Mouse (Mus musculus) ES-Bruce4 (cell line): ENCODE results near the gene Nucb1. TPM values are rescaled to one million over a fixed set of nuclear protein-coding genes. Genes with fewer than 3 reads are reported as not detected.
"Not testable (repeated sequence)": the region's sequence is repeated elsewhere in the genome, so short reads cannot be mapped to it uniquely, and the experiment has no call there.

ENCODE experiments used
- H3K27ac ChIP-seq: 2 replicates; pipeline ENCODE4 v1.5.1; 2012; ENCODE audit warnings: low read length, inconsistent platforms; ENCODE audit not compliant: insufficient read depth
- H3K27me3 ChIP-seq: 2 replicates; pipeline ENCODE4 v1.6.1; 2012; ENCODE audit warnings: mild to moderate bottlenecking, low read length, inconsistent platforms; ENCODE audit not compliant: control insufficient read depth, poor library complexity, insufficient read depth, severe bottlenecking
- H3K36me3 ChIP-seq: 2 replicates; pipeline ENCODE4 v1.6.1; 2012; ENCODE audit warnings: inconsistent platforms, mild to moderate bottlenecking, low read length, moderate library complexity; ENCODE audit not compliant: control insufficient read depth, poor library complexity, insufficient read depth, severe bottlenecking
- H3K4me1 ChIP-seq: one replicate; pipeline ENCODE4 v1.8.1; 2011; ENCODE audit warnings: low read length; ENCODE audit not compliant: control insufficient read depth, insufficient read depth
- H3K4me3 ChIP-seq: 2 replicates; pipeline ENCODE4 v1.5.1; 2011; ENCODE audit warnings: low read depth, mild to moderate bottlenecking, low read length
- H3K9ac ChIP-seq: 2 replicates; pipeline ENCODE4 v1.6.1; 2012; ENCODE audit warnings: low read depth, mild to moderate bottlenecking, inconsistent platforms; ENCODE audit not compliant: poor library complexity, severe bottlenecking
- H3K9me3 ChIP-seq: replicated peaks from 2 replicates; pipeline ENCODE4 v1.6.1; 2012; ENCODE audit warnings: mild to moderate bottlenecking, low read length, inconsistent platforms; ENCODE audit not compliant: control insufficient read depth, poor library complexity, insufficient read depth, severe bottlenecking
- CTCF ChIP-seq: IDR thresholded peaks from one replicate; pipeline ENCODE4 v1.8.1; 2011; ENCODE audit warnings: low read depth, low read length
- EP300 ChIP-seq: IDR thresholded peaks from 2 replicates; pipeline ENCODE4 v1.6.1; 2011; ENCODE audit warnings: low read depth, low read length; ENCODE audit not compliant: insufficient read depth
- POLR2A ChIP-seq: IDR thresholded peaks from one replicate; pipeline ENCODE4 v1.8.1; 2011; ENCODE audit warnings: low read length; ENCODE audit not compliant: insufficient read depth
- polyA plus RNA-seq: library from polyadenylated mRNA; stranded (reverse); fragments of >200 nt; gene quantifications from 2 replicates; pipeline ENCODE4 v1.2.4, GENCODE M21; 2011; ENCODE audit warnings: low read depth; ENCODE audit not compliant: missing spikeins, insufficient read depth, insufficient read length

Nucb1 gene
- polyA plus RNA-seq, 1 experiment, result 105 TPM

DNA sequence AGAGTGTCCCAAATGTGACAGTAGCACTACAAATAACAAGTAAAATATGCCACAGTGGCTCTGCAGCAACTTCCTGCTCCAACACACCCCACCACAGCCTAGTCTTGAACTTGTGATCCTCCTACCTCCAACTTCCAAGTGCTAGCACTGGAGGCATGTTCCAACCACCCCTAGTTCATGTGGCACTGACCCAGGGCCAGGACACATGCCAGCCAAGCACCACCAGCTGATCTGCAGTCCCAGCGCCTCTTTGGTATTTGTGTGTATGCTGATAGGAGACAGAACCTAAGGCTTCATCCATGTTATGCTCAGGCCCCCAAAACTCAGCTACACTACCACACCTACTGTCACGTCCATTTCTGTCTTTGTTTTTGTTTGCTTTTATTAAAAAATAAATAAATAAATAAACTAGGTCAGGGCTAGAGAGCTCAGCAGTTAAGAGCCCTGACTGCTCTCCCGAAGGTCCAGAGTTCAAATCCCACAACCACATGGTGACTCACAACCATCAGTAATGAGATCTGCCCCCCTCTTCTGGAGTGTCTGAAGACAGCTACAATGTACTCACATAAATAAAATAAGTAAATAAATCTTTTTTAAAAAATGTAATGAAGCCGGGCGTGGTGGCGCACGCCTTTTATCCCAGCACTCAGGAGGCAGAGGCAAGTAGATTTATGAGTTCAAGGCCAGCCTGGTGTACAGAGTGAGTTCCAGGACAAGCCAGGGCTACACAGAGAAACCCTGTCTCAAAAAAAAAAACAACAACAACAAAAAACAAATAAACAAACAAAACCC, 46.0 kb downstream of the Nucb1 start:
- no peaks in the 10 kb centered on the region for H3K4me1 ChIP-seq
- no peak for TF ChIP-seq CTCF
- no peak for TF ChIP-seq POLR2A
- no peak for TF ChIP-seq EP300
- H3K9me3 ChIP-seq, result no peaks in the 10 kb centered on the region
- H3K27me3 ChIP-seq, result no peaks in the 10 kb centered on the region
- H3K27ac ChIP-seq, result peak overlapping the region; percentile 78
- H3K4me3 ChIP-seq, result peak overlapping the region; percentile 1; the same call in 1 of the 2 replicates
- H3K36me3 ChIP-seq, result peaks cover 35% of the 10 kb centered on the region
- peak overlapping the region; percentile 90 for H3K9ac ChIP-seq

DNA sequence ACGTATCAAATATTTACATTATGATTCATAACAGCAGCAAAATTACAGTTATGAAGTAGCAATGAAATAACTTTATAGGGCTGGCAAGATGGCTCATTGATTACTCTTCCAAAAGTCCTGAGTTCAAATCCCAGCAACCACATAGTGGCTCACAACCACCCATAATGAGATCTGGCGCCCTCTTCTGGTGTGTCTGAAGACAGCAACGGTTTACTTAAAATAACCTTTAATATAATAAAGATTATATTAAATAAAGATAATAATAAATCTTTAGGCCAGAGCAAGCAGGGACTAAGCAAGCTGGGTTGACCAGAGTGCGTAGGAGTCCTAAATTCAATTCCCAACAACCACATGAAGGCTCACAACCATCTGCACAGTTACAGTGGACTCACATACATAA, 47.3 kb downstream of the Nucb1 start:
- H3K4me3 ChIP-seq, H3K27me3 ChIP-seq, H3K9me3 ChIP-seq, H3K4me1 ChIP-seq: not testable (repeated sequence)
- H3K27ac ChIP-seq, result peak overlapping the region; percentile 91
- H3K9ac ChIP-seq, result 0 out of 2 replicates have a peak overlapping the region, but pooled peaks have one; percentile 16
- H3K36me3 ChIP-seq, result peaks cover 48% of the 10 kb centered on the region

DNA sequence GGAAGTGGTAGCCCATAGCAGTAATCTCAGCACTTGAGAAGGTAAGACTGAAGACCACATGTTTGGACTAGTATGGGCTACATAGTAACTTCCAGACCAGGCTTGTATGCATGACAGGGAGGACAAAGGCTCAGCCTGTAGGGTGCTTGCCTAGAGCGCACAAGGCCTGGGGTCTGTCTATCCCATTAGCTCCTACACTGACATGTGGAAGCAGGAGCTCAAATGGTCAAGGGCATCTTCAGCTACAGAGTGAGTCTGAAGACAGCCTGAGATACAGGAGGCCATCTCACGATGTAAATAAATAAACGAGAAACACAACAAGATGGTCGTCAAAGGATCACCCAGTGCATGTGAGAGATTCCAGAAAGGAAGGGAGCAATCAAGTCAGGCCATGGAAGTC, 47.9 kb downstream of the Nucb1 start:
- Histone ChIP-seq H3K4me3 (no peak overlapping the region), H3K9me3 (no peaks in the 10 kb centered on the region), H3K27me3 (no peaks in the 10 kb centered on the region), H3K27ac (peak overlapping the region; percentile 91), H3K36me3 (peaks cover 54% of the 10 kb centered on the region), H3K9ac (peak overlapping the region; percentile 82; the same call in 1 of the 2 replicates), H3K4me1 (no peaks in the 10 kb centered on the region)
- TF ChIP-seq EP300 (no peak), CTCF (no peak), POLR2A (no peak)

DNA sequence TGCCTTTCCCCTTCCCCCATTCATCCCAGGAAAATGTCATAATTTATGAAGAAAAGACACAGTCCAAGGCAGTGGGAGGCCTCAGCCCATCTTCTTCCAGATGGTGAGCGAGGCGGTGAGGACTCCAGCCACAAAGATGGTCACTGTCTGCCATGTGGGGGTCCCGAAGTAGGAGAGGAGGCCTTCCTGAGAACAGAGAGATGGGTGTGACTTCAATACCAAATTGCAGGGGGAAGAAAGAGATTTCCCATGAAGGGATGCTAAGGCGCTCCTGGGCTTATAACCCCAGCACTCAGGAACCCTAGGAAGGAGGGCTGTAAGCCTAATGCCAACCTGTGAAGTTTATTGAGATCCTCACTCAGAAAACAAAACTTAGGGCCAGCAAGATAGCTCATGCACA, 48.4 kb downstream of the Nucb1 start:
- Histone ChIP-seq H3K36me3 (peaks cover 55% of the 10 kb centered on the region), H3K4me3 (peak overlapping the region; percentile 46), H3K9me3 (no peaks in the 10 kb centered on the region), H3K27ac (peak overlapping the region; percentile 91), H3K9ac (peak overlapping the region; percentile 82), H3K27me3 (no peaks in the 10 kb centered on the region), H3K4me1 (no peaks in the 10 kb centered on the region)
- no peak for TF ChIP-seq POLR2A
- no peak for TF ChIP-seq CTCF
- TF ChIP-seq EP300, result no peak

DNA sequence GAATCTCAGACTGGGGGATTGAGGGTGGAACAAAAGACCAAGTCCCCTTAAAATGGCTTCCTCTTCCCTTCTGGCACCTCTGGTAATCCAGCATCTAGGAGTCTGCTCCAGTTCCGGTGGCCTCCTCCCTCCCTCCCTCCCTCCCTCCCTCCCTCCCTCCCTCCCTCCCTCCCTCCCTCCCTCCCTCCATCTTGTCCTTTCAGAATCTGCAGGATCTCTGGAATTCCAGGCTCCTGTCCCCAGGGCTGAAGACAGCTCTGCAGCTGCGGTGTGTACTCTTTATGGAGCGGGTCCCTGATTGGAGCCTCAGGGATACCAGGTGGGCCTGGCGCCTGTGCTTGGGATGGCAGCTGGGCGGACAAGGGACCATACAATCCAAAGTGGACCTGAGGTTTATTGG, 48.9 kb downstream of the Nucb1 start:
- Histone ChIP-seq H3K27me3 (no peaks in the 10 kb centered on the region), H3K9me3 (no peaks in the 10 kb centered on the region), H3K4me1 (no peaks in the 10 kb centered on the region), H3K9ac (peak overlapping the region; percentile 82), H3K36me3 (peaks cover 55% of the 10 kb centered on the region), H3K4me3 (peak overlapping the region; percentile 70), H3K27ac (peak overlapping the region; percentile 98)
- no peak for TF ChIP-seq CTCF
- no peak for TF ChIP-seq EP300
- TF ChIP-seq POLR2A, result peak; percentile 18

DNA sequence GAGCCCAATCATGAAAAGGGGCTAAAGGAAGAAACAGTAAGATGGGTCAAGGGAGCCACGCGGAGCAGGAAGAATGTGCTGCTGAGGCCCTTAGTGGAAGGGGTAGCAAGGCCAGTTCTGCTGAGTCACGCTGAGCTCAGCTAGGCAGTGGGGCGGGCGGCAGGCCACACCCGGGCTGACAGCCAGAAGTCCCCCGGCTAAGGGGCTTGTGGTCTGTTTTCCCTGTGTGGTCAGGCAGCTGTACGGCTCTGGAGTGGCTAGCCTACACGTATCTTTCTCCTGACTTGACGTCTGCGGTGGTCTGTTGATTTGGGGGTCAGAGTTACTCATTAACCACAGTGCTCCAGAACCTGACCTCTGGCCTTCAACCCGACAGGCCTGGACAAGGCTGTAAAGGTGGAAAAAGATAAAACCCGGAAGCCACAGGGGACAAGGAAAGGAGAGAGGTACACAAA, 49.3 kb downstream of the Nucb1 start:
- peaks cover 55% of the 10 kb centered on the region for H3K36me3 ChIP-seq
- TF ChIP-seq EP300 (peak; percentile 96), POLR2A (no peak), CTCF (no peak)
- no peaks in the 10 kb centered on the region for H3K27me3 ChIP-seq
- H3K9me3 ChIP-seq, result no peaks in the 10 kb centered on the region
- no peaks in the 10 kb centered on the region for H3K4me1 ChIP-seq
- peak overlapping the region; percentile 70 for H3K4me3 ChIP-seq
- H3K9ac ChIP-seq, result peak overlapping the region; percentile 82
- H3K27ac ChIP-seq, result peak overlapping the region; percentile 98
